Mouse (Mus musculus) small intestine, adult 10 weeks (tissue): ENCODE data around the gene Tpgs1. TPM values are rescaled to one million over a fixed set of nuclear protein-coding genes. Genes with fewer than 3 reads are reported as not detected.

Experiments
- polyA plus RNA-seq: library from polyadenylated mRNA; stranded (reverse); fragments of 350-450 nt; fragmentation: Illumina TruSeq; extraction: RNeasy Lipid Tissue Mini Kit (QIAGEN cat#74804); gene quantifications from one replicate; pipeline ENCODE4 v1.2.3, GENCODE M21; 2014; ENCODE audit warnings: low replicate concordance

Tpgs1 gene
- not detected for polyA plus RNA-seq

DNA sequence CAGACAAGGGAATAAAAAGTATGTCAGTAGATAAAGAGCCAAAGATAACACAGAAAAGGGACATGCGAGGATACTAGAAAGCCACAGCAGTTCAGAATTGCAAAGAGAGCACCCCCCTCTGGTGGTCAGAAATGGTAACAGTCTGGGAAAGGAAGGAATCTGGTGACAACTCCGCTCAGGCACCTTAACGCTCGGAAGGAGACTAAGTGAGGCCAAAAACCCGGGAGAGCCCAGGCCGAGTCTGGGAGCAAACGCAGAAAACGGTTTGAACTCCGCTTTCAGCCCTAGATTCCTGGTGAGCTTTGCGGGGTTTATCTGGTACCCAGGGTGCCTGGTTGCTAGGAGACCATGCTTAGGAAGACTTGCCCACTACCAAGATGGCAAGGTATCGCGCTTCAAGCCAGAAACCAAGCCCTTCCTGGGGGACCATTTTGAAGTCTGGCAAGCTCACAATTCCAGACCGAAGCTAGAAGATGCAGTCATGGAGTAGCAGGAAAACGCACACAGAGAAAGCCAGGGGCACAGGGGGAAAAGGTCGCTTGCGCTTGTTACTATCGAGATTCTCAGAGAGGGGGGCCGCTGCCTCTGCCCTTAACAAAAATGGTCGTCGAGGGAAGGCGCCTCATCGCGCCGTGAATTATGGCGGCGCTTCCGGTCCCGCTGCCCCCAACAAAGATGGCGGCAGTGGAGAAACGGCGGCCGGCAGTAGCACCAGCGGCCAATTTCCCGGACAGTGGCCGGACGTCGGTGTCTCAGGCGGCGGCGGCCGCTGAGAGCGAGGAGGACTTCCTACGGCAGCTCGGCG is at the start of gene Tpgs1:
Gene Tpgs1, plus strand, starts transcription at position 599 of the 805 bp plus-strand sequence.

DNA sequence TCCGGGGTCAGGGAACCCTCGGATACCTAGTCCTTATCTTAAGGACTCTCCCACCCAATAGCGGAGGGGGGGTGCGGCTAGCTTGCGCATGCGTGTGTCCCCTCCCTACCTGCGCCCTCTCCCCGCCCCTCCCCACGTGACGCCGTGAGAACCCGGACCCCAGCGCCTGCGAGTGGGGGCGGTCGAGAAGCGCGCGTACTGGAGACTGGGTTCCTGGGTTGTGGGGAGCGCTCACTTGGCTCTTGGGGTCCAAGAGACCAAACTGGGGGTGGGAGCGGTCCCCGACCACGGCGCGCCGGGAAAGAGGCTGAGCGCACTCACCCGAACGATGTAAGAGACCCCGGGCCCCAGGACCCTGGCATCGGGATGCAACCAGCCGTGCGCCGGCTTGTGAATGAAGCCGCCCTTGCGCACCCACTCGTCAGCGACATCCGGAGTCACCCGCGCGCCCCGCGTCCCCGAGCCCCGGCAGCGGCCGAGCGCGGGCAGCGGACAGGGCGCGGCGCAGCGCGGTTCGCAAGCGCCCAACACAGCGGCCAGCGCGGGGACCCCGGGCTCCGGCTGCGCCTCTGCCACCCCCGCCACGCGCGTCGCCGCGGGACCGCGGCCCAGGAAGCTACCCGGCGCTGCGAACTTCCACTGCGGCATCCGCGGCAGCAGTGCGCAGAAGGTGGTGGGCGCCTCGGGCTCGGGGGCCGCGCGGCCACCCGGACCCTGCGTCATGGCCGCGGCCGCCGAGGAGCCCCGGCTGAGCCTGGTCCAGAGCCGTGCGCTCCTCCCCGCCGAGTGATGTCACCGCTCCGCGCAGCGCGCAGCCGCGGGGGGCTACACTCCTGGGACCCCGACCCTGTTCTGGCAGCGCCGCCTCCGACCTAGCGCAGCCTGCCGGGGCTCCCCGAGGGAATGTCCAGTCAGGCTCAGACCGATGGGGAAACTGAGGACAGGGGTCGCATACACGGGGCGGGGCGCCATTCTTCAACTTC is 31.8 kb upstream of the Tpgs1 start, which contains the start of gene Shc2:
Gene Shc2, minus strand, starts transcription at position 791 of the 983 bp plus-strand sequence.

GRCm38 (mm10) chr10:79645711-79646110 is 23.5 kb upstream of the Tpgs1 start, which contains the start of gene Odf3l2:
Odf3l2 (minus strand) TSS chr10:79645738.

DNA sequence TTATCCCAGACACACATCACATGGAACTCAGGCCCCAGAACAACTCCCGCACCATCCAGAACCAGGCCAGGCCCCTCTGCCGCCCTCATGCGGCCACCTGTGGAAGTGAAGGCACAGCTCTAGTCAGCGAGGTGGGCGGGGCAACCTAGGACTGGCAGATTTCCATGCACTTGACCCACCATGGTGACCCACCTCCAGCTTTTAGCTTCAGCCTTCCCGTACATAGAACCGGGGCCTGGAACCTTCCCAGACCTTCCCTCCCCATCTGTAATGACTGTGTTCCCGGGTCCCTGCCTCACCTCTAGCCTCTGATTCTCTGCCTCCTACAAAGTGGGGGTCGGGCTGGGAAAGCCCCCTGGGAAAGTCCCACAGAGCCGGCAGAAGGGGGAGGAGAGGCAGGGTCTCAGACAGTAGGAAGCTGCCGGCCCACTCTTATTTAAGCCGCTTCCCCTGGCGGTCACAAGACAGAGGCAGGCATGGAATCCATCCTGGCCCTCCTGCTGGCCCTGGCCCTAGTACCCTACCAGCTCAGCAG is 5.0 kb upstream of the Tpgs1 start, which contains the start of gene Madcam1:
Gene Madcam1, plus strand, starts transcription at position 429 of the 535 bp plus-strand sequence.

GRCm38 (mm10) chr10:79681591-79682245 is 12.5 kb downstream of the Tpgs1 start, which contains the start of gene Cdc34:
Cdc34 (plus strand) TSS chr10:79682195.

DNA sequence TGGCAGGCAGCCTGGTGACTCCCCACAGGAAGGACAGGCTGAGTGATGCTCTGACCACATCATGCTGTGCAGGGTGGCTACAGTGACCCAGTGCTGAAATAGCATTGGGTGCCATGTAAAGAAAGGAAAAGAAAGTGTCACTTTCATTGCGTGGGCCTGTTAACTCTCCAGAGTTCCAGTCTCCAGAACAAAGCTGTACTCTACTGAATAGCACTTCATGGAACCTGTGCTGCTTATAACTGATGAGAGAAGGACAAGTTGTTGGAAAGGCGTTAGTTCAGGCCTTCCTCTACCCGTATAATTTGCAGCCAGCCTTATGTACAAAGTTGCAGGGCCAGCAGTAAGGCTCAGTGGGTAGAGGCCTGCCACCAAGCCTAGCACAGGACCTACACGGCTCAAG is 19.6 kb downstream of the Tpgs1 start, which contains the start of gene Gzmm:
Gene Gzmm, plus strand, starts transcription at position 301 of the 400 bp plus-strand sequence.

DNA sequence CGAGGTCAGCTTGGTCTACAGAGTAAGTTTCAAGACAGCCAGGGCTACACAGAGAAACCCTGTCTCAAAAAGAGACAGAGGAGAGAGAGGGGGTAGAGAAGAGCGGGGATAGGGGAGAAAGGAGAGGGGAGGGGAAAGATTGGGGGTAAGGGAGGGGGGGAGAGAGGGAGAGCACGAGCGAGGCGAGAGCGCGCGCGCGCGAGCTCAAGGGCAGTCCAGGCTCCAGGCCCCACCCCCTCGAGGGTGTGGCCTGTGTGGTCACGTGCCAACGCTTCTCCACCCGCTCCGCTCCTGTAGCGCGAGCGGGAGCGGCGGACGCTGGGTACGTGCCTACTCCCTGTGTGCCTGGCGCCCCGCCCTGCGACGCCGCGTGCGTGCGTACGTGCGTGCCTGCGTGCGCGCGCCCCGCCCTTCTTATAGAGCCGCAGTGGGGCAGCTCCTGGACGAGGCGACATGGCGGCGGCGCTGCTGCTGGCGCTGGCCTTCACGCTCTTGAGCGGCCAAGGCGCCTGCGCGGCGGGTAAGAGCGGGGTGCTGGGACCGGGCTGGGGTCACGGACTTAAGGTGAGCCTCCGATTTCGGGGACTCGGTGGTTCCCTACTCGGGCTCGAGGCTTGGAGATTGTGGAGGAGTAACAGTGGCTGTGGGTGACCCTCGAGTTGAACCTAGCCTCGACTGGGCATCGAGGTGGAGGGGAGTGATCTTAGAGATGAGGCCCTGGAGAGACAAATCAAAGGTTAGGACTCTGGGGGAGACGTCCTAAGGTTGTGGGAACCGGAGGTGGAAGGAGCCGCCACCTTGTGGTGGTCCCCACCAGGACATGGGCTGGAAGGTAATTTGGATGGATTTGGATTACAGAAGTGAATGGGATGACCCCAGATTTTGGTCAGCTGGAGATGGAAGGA is 35.1 kb downstream of the Tpgs1 start, which contains the start of gene Bsg:
Gene Bsg, plus strand, starts transcription at position 427 of the 905 bp plus-strand sequence.

DNA sequence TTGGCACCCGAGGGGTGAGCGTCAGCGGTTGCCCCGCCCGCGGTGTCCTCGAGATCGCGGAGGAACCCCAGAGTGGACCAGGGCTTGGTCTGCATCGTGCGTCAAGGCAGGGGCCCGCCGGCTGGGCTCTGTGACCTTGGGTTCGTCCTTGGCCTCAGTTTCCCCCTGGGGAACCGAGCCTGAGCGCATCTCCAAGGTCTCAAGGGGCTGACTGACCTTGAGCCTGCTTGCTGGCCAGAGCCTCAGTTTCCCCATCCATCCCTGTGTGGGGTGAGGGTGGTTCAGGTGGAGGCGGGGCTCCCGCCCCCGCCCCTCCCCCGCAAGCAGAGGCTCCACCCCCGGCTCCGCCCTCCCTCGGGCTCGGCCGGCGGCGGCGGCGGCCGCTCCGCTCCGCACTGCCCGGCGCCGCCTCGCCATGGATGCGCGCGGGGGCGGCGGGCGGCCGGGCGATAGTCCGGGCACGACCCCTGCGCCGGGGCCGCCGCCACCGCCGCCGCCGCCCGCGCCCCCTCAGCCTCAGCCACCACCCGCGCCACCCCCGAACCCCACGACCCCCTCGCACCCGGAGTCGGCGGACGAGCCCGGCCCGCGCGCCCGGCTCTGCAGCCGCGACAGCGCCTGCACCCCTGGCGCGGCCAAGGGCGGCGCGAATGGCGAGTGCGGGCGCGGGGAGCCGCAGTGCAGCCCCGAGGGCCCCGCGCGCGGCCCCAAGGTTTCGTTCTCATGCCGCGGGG is 47.3 kb downstream of the Tpgs1 start, which contains the start of gene Hcn2:
Gene Hcn2, plus strand, starts transcription at position 381 of the 734 bp plus-strand sequence.

Other genes with a start within 250 kb of the Tpgs1 start
- not detected for gene Vmn2r83, start 200.6 kb upstream of the Tpgs1 start, polyA plus RNA-seq
- gene Plpp2, start 135.6 kb upstream of the Tpgs1 start, polyA plus RNA-seq = 6.5 TPM
- not detected for gene Mier2, start 114.2 kb upstream of the Tpgs1 start, polyA plus RNA-seq
- gene Theg, start 82.0 kb upstream of the Tpgs1 start, polyA plus RNA-seq = not detected
- gene C2cd4c, start 55.3 kb upstream of the Tpgs1 start, polyA plus RNA-seq = 0.11 TPM
- gene Shc2, start 31.5 kb upstream of the Tpgs1 start, polyA plus RNA-seq = 0.30 TPM
- not detected for gene Odf3l2, start 23.6 kb upstream of the Tpgs1 start, polyA plus RNA-seq
- gene Madcam1, start 4.8 kb upstream of the Tpgs1 start, polyA plus RNA-seq = not detected
- gene Cdc34, start 12.8 kb downstream of the Tpgs1 start, polyA plus RNA-seq = not detected
- gene Gzmm, start 19.7 kb downstream of the Tpgs1 start, polyA plus RNA-seq = not detected
- gene Bsg, start 35.1 kb downstream of the Tpgs1 start, polyA plus RNA-seq = 328 TPM
- gene Hcn2, start 47.3 kb downstream of the Tpgs1 start, polyA plus RNA-seq = not detected
- not detected for gene Polrmt, start 77.2 kb downstream of the Tpgs1 start, polyA plus RNA-seq
- gene Fgf22, start 85.7 kb downstream of the Tpgs1 start, polyA plus RNA-seq = not detected
- gene Rnf126, start 97.6 kb downstream of the Tpgs1 start, polyA plus RNA-seq = 0.41 TPM
- gene Fstl3, start 107.9 kb downstream of the Tpgs1 start, polyA plus RNA-seq = 0.45 TPM
- not detected for gene Prss57, start 121.6 kb downstream of the Tpgs1 start, polyA plus RNA-seq
- not detected for gene Palm, start 124.2 kb downstream of the Tpgs1 start, polyA plus RNA-seq
- gene Misp, start 151.6 kb downstream of the Tpgs1 start, polyA plus RNA-seq = 3.9 TPM
- gene Ptbp1, start 185.1 kb downstream of the Tpgs1 start, polyA plus RNA-seq = 52.9 TPM
- not detected for gene Prtn3, start 205.1 kb downstream of the Tpgs1 start, polyA plus RNA-seq
- gene Plppr3, start 205.3 kb downstream of the Tpgs1 start, polyA plus RNA-seq = not detected
- not detected for gene Elane, start 216.9 kb downstream of the Tpgs1 start, polyA plus RNA-seq
- 0.67 TPM for gene Cfd, start 221.5 kb downstream of the Tpgs1 start, polyA plus RNA-seq
- 0.11 TPM for gene Med16, start 239.6 kb downstream of the Tpgs1 start, polyA plus RNA-seq
- gene Gm26602, start 241.5 kb downstream of the Tpgs1 start, polyA plus RNA-seq = not detected
- not detected for gene Kiss1r, start 247.6 kb downstream of the Tpgs1 start, polyA plus RNA-seq